Mouse (Mus musculus) left cerebral cortex, postnatal 10 days (tissue): ENCODE measurements around the gene Nhej1. TPM values are rescaled to one million over a fixed set of nuclear protein-coding genes. Genes with fewer than 3 reads are reported as not detected.

Experiments used
- DNase-seq, 2 experiments: peaks; one replicate each; pipeline ENCODE4 v3.0.0; 2021 to 2022; ENCODE audit warnings: low spot score in 2 of 2, mixed read lengths in 1 of 2; ENCODE audit errors: extremely low spot score in 1 of 2
- intact Hi-C: fragments of 180-260 bp; cut with DNase I; formaldehyde crosslinking; loops from one replicate; pipeline ENCODE4 v1.15.1; 2025
- total RNA-seq, 2 experiments: library from RNA; stranded (reverse); gene quantifications; 2 replicates each; pipeline ENCODE4 v1.2.3; 2021

Nhej1 gene
- total RNA-seq, 2 experiments from 2014 or later = 1.9 to 2.7 TPM

DNA sequence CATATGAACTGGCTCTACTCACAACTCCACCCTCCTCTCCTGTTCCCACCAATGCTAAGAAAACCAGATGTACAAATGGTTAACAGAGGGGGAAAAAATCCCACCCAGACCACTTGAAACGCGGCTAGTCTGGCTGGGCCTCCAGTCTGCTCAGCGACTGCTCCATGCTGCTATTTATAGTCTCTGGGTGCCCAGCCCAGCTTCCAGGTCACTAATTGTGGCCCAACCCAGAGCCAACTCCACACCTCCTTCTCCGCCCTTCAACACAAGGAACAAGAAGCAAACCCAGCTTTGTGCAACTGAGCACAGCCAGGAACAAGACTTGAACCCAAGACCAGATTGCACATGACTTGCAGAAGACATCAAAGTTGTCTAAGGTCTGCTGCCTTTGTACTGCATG lies 119.0 kb downstream of the Nhej1 start:
- no peak for DNase-seq
- intact Hi-C loops = no loop called here

DNA sequence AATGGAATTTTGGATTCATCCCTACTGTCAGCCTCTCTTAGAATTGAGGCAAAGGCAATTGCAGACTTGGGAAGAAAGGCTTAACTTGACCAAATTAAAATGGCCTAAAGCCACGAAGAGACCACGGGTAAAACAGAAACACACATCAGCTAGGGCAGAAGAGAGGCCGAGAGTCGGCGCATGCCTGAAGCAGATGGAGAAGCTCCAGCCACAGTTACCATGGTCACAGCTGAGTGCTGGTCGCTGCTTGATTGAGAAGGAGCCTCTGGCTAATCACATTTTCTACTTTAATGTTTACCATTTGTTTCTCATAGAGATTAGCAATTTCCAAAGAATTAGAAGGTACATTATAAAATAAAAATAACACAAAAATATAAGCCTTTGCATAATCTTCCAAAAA lies 123.8 kb downstream of the Nhej1 start:
- no peak for DNase-seq
- intact Hi-C loops = no loop called here

DNA sequence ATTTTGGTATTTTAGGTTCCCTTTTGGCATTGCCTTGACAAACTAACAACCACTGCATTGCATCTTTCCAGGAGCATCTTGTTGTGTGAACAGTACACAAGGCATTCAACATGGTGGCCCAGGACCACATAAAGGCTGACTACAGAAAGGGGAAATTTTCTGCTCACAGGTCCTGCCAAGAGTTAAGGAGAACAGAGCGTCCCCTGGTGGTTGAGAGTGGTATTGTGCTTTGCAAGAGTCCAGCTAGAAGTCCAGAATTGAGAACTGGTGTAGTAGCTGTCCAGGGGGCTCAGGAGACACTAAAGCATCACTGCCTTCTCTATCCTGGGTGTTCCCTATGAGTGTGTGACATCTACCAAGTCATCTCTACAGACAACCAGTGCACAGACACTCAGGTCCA lies 124.5 kb downstream of the Nhej1 start:
- intact Hi-C loops = no loop called here
- DNase-seq = peak in 1 of 2 experiments; percentile 28

- intact Hi-C loops = no loop called here
These were observed 125.8 kb downstream of the Nhej1 start for GRCm38 (mm10) chr1:74999173-74999572.

GRCm38 (mm10) chr1:74997231-74997630 lies 127.8 kb downstream of the Nhej1 start:
- intact Hi-C loops = no loop called here

More at GRCm38 (mm10) chr1:74999173-74999572, 125.8 kb downstream of the Nhej1 start:
- no peak for DNase-seq

DNA sequence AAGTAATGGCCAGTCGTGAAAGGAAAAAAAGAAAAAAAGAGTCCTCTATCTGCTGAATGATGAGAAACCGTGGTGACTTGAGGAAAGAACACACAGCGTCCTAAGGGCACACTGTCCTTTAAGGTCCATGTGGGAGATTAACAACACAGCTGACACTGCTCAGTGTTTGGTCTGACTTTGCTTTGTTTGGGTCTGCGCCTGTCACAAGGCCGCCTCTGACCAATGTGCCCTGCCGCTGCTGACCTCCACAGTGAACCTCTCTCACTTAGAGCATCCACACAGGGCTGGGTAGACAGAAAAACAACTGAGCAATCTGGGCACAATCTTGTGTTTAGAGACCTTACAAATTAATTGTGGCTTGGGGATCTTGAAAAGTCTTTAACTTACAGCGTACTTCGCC lies 148.0 kb downstream of the Nhej1 start:
- DNase-seq = no peak
- intact Hi-C loops = no loop called here

More at GRCm38 (mm10) chr1:74997231-74997630, 127.8 kb downstream of the Nhej1 start:
- no peak for DNase-seq

DNA sequence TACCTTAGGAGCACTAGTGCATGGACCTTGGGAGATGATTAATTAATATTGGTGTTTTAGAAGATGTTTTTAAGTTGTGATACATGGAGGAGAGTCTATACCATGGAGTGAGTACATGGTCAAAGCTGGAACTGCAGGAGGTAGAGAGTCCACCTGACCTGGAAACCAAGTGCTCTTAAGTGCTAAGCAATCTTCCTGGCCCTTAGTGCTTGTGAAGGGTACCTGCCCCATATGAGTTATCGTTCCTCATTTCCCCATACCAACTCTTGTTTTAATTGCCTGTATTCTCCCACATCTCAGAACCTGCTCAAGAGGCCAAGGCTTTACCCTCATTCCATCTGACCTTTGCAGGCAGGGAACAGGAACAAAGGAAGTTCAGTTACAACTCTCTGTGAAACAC lies 149.1 kb downstream of the Nhej1 start:
- no peak for DNase-seq
- intact Hi-C loops = no loop called here

GRCm38 (mm10) chr1:74973590-74973989 lies 151.4 kb downstream of the Nhej1 start:
- intact Hi-C loops = no loop called here
- DNase-seq = no peak

DNA sequence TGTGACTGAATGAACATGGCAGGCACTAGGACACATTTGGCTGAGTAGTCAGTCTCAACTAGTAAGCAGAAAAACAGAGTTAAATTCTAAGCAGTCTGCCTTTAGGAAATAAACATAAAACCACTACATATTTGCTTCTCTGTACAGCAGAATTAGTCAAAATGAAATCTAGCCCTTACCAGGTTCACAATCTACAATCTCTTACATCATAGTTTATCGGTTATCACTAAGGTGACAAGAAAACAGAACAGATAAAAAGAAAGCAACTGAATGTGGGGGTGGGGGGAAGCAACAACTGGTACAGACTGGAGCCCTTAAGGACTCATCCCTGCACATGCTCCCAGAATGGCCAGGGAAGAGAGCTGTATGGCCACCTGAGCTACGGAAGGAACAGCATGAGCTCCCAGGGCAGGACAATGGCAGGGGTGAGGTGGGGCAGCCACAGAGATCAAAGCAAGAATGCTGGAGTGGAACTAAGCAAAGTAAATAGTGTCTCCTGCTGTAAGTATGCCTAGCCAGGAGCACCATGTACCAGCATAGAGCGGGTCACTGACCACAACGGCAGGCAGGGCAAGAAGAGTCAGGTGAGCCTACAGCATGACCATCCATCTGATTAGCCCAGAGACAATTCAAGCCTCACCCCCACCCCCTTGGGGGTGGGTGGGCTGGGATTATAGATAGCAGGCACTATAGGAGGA lies 153.5 kb downstream of the Nhej1 start:
- intact Hi-C loops = no loop called here
- peak in 1 of 2 experiments; percentile 32 for DNase-seq

DNA sequence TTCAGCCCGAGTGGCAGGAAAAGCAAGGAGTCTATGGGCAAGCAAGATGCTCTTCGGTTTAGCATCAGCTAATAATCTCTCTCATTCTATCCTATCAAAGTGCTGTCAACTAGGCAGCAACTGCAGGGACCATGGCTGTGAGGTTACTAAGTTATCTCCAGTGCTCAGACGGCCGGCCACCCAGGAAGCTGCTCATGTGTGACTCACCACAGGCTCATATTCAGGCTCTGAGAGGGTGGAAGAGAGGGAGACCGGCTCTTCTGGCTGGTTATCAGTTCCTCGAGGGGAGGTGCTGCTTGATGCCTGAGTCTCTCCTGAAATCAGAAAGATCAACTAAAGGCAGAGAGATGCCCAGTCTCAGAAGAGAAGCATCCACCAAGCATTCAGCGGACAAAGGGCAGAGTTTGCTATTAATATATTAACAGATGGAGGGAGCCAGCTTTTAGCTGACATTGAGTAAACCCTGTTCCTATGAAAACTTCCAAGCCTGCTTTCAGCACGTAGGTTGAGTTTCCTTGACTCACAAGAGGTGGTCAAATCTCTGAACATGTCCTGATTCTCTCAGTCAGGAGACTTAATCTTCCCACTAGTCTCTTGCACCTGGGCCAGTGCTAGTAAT lies 156.9 kb downstream of the Nhej1 start:
- intact Hi-C loops = no loop called here
- DNase-seq = no peak

- intact Hi-C loops = loop anchor here (5.0 kb wide), 1 partner anchor 53 kb away; no protein-coding TSS in a partner anchor
- peak; percentile 30 to 85 for DNase-seq
These were observed 160.3 kb downstream of the Nhej1 start for GRCm38 (mm10) chr1:74964494-74965215.

DNA sequence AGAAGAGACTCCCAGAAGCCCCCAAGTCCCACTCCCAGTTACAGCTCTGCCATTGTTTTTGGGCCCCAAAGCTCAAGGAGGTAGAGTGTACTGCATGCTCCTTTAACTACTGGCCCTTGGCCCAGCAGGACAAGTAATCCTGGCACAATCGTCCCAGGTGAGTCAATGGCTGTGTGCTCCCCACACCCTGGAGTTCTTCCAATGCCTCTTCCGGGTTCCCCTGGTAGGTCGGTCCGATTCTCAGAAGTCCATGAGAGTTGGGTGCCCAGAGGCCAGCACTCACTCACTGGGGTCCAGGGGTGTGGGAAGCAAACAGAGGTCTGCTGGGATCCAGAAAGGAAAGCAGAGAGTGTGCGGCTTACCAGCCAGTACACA lies 162.2 kb downstream of the Nhej1 start:
- intact Hi-C loops = loop anchor here (5.0 kb wide), 1 partner anchor 54 kb away; no protein-coding TSS in a partner anchor
- no peak for DNase-seq

DNA sequence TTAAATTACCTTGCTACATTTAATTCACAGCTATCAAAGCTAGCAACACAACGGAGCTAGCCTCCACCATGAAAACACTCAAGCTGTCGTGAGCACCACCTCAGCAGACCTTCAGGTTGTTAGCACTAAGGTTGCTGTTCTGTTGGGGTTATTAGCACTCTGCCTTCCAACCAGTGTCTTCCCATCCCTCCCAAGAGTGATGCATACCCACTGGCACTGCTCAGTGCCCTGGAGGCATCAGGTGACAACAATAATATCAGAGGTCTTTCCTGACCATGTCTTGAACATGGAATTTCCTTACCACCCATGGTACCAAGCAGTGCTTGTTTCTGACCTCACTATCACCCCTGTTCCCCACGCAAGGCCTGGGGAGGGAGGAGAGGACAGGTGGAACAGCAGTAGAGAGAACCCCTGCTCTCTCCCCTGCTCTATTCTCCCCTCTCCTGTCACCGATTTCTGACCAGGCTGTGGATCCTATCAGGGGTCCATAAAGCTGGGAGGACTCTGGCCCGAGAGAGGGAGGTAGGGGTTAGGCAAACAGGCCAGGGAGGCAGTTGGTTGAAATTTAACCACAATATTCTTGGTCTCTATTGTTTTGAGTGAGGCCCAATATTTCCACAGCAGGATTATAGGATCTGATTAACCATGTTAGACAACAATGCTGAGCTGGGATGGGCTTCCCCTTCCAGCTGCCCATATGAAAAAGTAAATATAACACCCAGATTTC lies 162.7 kb downstream of the Nhej1 start:
- intact Hi-C loops = loop anchor here (5.0 kb wide), 1 partner anchor 55 kb away; no protein-coding TSS in a partner anchor
- no peak for DNase-seq

DNA sequence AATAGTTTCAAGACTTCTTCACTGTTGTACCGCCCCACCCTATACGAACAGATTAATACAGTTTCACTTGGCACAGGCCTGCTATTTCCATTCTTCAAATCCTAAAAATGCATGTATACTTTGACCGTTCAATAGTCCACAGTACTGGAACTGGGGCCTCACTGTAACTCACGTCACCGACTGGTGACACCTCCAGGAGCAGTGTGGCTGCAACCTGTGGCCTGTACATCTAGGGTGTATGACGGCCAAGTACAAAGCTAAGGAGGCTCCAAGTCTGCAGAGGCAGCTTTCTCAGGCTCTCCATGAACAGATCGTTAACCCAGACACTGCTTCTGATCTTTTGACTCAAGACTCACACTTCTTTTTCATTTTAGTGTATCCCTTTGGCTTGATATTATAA lies 163.3 kb downstream of the Nhej1 start:
- intact Hi-C loops = loop anchor here (5.0 kb wide), 1 partner anchor 56 kb away; no protein-coding TSS in a partner anchor
- DNase-seq = no peak

GRCm38 (mm10) chr1:74960059-74960458 lies 164.9 kb downstream of the Nhej1 start:
- DNase-seq = no peak
- intact Hi-C loops = loop anchor here (5.0 kb wide), 1 partner anchor 57 kb away; no protein-coding TSS in a partner anchor

- intact Hi-C loops = no loop called here
- DNase-seq = no peak
These were observed 173.3 kb downstream of the Nhej1 start, which contains the start of gene Ihh for GRCm38 (mm10) chr1:74951556-74952210. Gene Ihh (minus strand): TSS chr1:74951672.

- intact Hi-C loops = no loop called here
- no peak for DNase-seq
These were observed 174.2 kb downstream of the Nhej1 start for GRCm38 (mm10) chr1:74950576-74951490.
